Mouse (Mus musculus) gastrocnemius, adult 2 months (tissue): ENCODE results near the gene Nsg2. TPM values are rescaled to one million over a fixed set of nuclear protein-coding genes. Genes with fewer than 3 reads are reported as not detected.

Experiments used
- DNase-seq: peaks from one replicate; pipeline ENCODE4 v3.0.0; 2022
- H3K27ac ChIP-seq: fragments of 200-600 bp; 2 replicates; pipeline ENCODE4 v1.8.1; 2022; ENCODE audit warnings: mild to moderate bottlenecking
- H3K4me3 ChIP-seq: fragments of 200-600 bp; 2 replicates; pipeline ENCODE4 v1.8.1; 2022; ENCODE audit warnings: mild to moderate bottlenecking, moderate library complexity
- CTCF ChIP-seq: fragments of 200-600 bp; IDR thresholded peaks from 2 replicates; pipeline ENCODE4 v1.8.1; 2022; ENCODE audit warnings: antibody characterized with exemption, mild to moderate bottlenecking, moderate library complexity
- intact Hi-C: fragments of 180-260 bp; cut with DNase I; formaldehyde crosslinking; loops from one replicate; pipeline ENCODE4 v1.15.1; 2025
- total RNA-seq, 2 experiments: library from RNA; stranded (reverse); gene quantifications; 2 replicates each; pipeline ENCODE4 v1.2.3; 2021

Gene Nsg2
- total RNA-seq, 2 experiments from 2014 or later = not detected

- no peak for TF ChIP-seq CTCF
- DNase-seq = no peak
- H3K4me3 ChIP-seq = no peak overlapping the region
- intact Hi-C loops = no loop called here
- H3K27ac ChIP-seq = no peak overlapping the region
Observed at GRCm38 (mm10) chr11:32068736-32069490, 68.7 kb downstream of the Nsg2 start.

GRCm38 (mm10) chr11:32075163-32075562 is 74.9 kb downstream of the Nsg2 start:
- Histone ChIP-seq H3K27ac (no peak overlapping the region), H3K4me3 (no peak overlapping the region)
- DNase-seq = no peak
- intact Hi-C loops = no loop called here
- TF ChIP-seq CTCF = no peak

- Histone ChIP-seq H3K4me3 (no peak overlapping the region), H3K27ac (no peak overlapping the region)
- intact Hi-C loops = no loop called here
- DNase-seq = no peak
- no peak for TF ChIP-seq CTCF
Observed at GRCm38 (mm10) chr11:32083462-32083861, 83.2 kb downstream of the Nsg2 start.

- DNase-seq = no peak
Observed at GRCm38 (mm10) chr11:32086525-32086924, 86.3 kb downstream of the Nsg2 start.

GRCm38 (mm10) chr11:32087376-32087775 is 87.1 kb downstream of the Nsg2 start:
- no peak overlapping the region for H3K27ac ChIP-seq
- no peak for DNase-seq
- intact Hi-C loops = no loop called here
- H3K4me3 ChIP-seq = no peak overlapping the region
- TF ChIP-seq CTCF = no peak

More at GRCm38 (mm10) chr11:32086525-32086924, 86.3 kb downstream of the Nsg2 start:
- Histone ChIP-seq H3K27ac (no peak overlapping the region), H3K4me3 (no peak overlapping the region)
- intact Hi-C loops = no loop called here
- no peak for TF ChIP-seq CTCF

GRCm38 (mm10) chr11:32087779-32088442 is 87.6 kb downstream of the Nsg2 start:
- no peak for TF ChIP-seq CTCF
- no peak overlapping the region for H3K4me3 ChIP-seq
- no peak for DNase-seq
- no peak overlapping the region for H3K27ac ChIP-seq
- intact Hi-C loops = no loop called here

- no peak for DNase-seq
- TF ChIP-seq CTCF = no peak
- intact Hi-C loops = no loop called here
- Histone ChIP-seq H3K4me3 (no peak overlapping the region), H3K27ac (no peak overlapping the region)
Observed at GRCm38 (mm10) chr11:32095793-32096192, 95.5 kb downstream of the Nsg2 start.

- no peak for DNase-seq
- intact Hi-C loops = no loop called here
- no peak for TF ChIP-seq CTCF
- Histone ChIP-seq H3K27ac (no peak overlapping the region), H3K4me3 (no peak overlapping the region)
Observed at GRCm38 (mm10) chr11:32096346-32096745, 96.1 kb downstream of the Nsg2 start.

GRCm38 (mm10) chr11:32101059-32101632 is 100.9 kb downstream of the Nsg2 start:
- TF ChIP-seq CTCF = no peak
- DNase-seq = no peak
- intact Hi-C loops = no loop called here
- Histone ChIP-seq H3K4me3 (no peak overlapping the region), H3K27ac (no peak overlapping the region)

GRCm38 (mm10) chr11:32102976-32103375 is 102.7 kb downstream of the Nsg2 start:
- DNase-seq = no peak
- no peak for TF ChIP-seq CTCF
- intact Hi-C loops = no loop called here
- Histone ChIP-seq H3K27ac (no peak overlapping the region), H3K4me3 (peak overlapping the region; percentile 15; the same call in 1 of the 2 replicates)

GRCm38 (mm10) chr11:32104406-32105116 is 104.3 kb downstream of the Nsg2 start:
- DNase-seq = no peak
- intact Hi-C loops = no loop called here
- TF ChIP-seq CTCF = no peak
- no peak overlapping the region for H3K27ac ChIP-seq
- H3K4me3 ChIP-seq = no peak overlapping the region

GRCm38 (mm10) chr11:32105750-32106646 is 105.7 kb downstream of the Nsg2 start:
- intact Hi-C loops = no loop called here

More at GRCm38 (mm10) chr11:32105750-32106646, 105.7 kb downstream of the Nsg2 start:
- Histone ChIP-seq H3K27ac (no peak overlapping the region), H3K4me3 (no peak overlapping the region)
- TF ChIP-seq CTCF = no peak
- no peak for DNase-seq
